Mouse (Mus musculus): ENCODE results near the gene Epha10.

DNA sequence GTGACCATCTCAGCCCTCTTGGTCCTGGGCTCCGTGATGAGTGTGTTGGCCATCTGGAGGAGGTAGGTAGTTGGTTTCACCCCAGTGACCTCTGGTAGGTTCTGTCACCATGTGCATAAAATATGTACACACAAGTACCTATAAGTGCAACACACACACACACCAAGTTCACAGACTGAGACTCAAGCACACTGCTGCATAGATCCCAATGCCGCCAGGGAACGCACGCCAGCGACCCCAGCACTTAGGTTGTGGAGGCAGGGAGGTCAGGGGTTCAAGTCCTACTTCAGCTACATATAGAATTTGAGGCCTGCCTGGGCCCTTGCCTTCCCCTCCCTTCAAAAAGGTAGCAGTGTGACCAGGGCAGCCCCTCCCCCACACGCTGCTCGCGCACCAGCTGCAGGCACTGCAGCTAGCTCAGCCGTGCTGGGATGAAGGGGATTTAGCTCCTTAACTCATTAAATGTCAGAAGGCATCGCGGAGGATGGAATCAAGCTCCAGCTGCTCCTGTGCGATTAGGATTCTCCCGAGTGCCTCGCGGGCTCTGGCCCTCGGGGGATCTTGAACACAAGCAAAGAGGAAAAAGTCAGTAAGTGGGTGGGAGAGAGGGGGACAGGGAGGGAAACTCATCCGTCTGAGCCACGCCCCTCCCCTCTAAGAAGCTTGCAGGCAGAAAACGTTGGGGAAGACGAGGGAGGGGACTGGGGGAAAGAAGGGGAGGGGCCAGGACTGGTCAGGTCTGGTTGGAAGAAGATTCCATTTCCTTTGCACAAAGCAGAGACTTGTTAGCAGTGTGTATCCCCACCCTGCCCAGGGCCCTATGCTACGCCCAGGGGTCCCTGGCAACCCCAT, 25.5 kb downstream of the Epha10 start:
- no peak for TF ChIP-seq TAL1 (IDR thresholded peaks at IDR 0.05; ENCODE audit: low read length)
- TF ChIP-seq GATA1 (IDR thresholded peaks at IDR 0.05; ENCODE audit: low read length) = no peak
